In the genomic region with DNA sequence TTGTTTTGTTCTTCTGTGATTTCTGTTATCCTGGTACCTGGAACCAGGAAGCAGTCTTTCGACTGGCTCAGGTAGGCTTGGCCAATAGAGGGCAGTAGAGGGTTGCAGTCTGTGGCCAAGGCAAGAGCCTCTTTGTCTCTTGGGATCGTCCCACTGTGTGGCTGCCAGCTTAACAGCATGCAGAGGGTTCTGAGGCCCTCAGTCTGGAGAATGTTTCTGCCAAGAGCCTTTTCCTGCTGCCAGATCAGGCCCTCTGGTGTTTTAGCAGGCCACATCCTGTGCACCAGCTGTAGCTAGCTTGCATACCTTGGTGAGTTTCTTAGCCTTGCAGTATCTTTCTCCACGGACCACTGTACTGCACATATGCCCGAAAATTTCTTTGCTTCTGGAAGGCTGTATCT, we compare ENCODE assay signal across 8 mouse cellular contexts.
DNase-seq lines count a peak whose midpoint lies in the region; ATAC-seq and TF ChIP-seq lines count a peak whose summit lies in the region.

No protein-coding gene starts in this region.

- peak; percentile 92 for ATAC-seq in forebrain, embryonic 11.5 days (replicated peaks; ENCODE audit: low FRiP score)
- ATAC-seq in heart, postnatal 0 days (ENCODE audit: insufficient read depth, low read depth), result peak; percentile 49; the same call in 1 of the 2 replicates
- no peak for ATAC-seq in liver, embryonic 13.5 days (ENCODE audit: low read depth)

- H3K27me3 ChIP-seq in ES-Bruce4 (ENCODE audit: control insufficient read depth, insufficient read depth, low read length, poor library complexity, severe bottlenecking), result no peaks in the 10 kb centered on the region
- H3K27me3 ChIP-seq in forebrain, embryonic 11.5 days (ENCODE audit: control insufficient read depth, insufficient read depth, low read length), result no peaks in the 10 kb centered on the region
- H3K27me3 ChIP-seq in heart, postnatal 0 days (ENCODE audit: control insufficient read depth, insufficient read depth, low read length), result no peaks in the 10 kb centered on the region
- no peaks in the 10 kb centered on the region for H3K27me3 ChIP-seq in liver, embryonic 13.5 days

- DNase-seq in c-Kit-negative CD71-positive TER-119-positive erythroid progenitor cells, embryonic 14.5 days (ENCODE audit: low read depth, low spot score), result peak; percentile 1
- peak; percentile 86 for DNase-seq in forebrain, embryonic 11.5 days (ENCODE audit: low spot score)
- peak; percentile 49 for DNase-seq in heart, postnatal 0 days (ENCODE audit: low spot score)
- DNase-seq in kidney, postnatal 14 days, result peak; percentile 69
- peak; percentile 1 for DNase-seq in liver, embryonic 13.5 days
- peak; percentile 20 for DNase-seq in thymus, postnatal 14 days

- 43% methylated on average over 4 of the region's 4 CpGs for WGBS in forebrain, embryonic 11.5 days
- WGBS in heart, postnatal 0 days, result 31% methylated on average over 4 of the region's 4 CpGs
- 39% methylated on average over 4 of the region's 4 CpGs for WGBS in liver, embryonic 13.5 days (ENCODE audit: insufficient replicate concordance)
- 21% methylated on average over 4 of the region's 4 CpGs for WGBS in olfactory bulb, adult 2 months

- H3K4me3 ChIP-seq in ES-Bruce4 (ENCODE audit: low read depth, low read length), result no peak overlapping the region
- H3K4me3 ChIP-seq in forebrain, embryonic 11.5 days (ENCODE audit: low read depth, low read length), result no peak overlapping the region
- H3K4me3 ChIP-seq in heart, postnatal 0 days (ENCODE audit: low read depth, low read length), result no peak overlapping the region
- no peak overlapping the region for H3K4me3 ChIP-seq in liver, embryonic 13.5 days (replicated peaks)
- no peak overlapping the region for H3K4me3 ChIP-seq in olfactory bulb, adult 2 months (ENCODE audit: insufficient read depth, low read depth, low read length)

- no peak overlapping the region for H3K9ac ChIP-seq in ES-Bruce4 (ENCODE audit: low read depth, poor library complexity, severe bottlenecking)
- 0 out of 2 replicates have a peak overlapping the region, but pooled peaks have one; percentile 27 for H3K9ac ChIP-seq in forebrain, embryonic 11.5 days (ENCODE audit: low read length)
- H3K9ac ChIP-seq in heart, postnatal 0 days (replicated peaks; ENCODE audit: low read depth, low read length), result no peak overlapping the region
- H3K9ac ChIP-seq in liver, embryonic 13.5 days, result no peak overlapping the region

- H3K4me1 ChIP-seq in ES-Bruce4 (ENCODE audit: control insufficient read depth, insufficient read depth, low read length), result no peaks in the 10 kb centered on the region
- no peaks in the 10 kb centered on the region for H3K4me1 ChIP-seq in forebrain, embryonic 11.5 days (replicated peaks; ENCODE audit: control insufficient read depth, insufficient read depth, low read length)
- no peaks in the 10 kb centered on the region for H3K4me1 ChIP-seq in heart, postnatal 0 days (ENCODE audit: control insufficient read depth, insufficient read depth)
- no peaks in the 10 kb centered on the region for H3K4me1 ChIP-seq in liver, embryonic 13.5 days (replicated peaks)
- H3K4me1 ChIP-seq in olfactory bulb, adult 2 months (ENCODE audit: control insufficient read depth, insufficient read depth, low read length), result no peaks in the 10 kb centered on the region

- H3K36me3 ChIP-seq in ES-Bruce4 (ENCODE audit: control insufficient read depth, insufficient read depth, low read length, poor library complexity, severe bottlenecking), result no peaks in the 10 kb centered on the region
- H3K36me3 ChIP-seq in forebrain, embryonic 11.5 days (ENCODE audit: control insufficient read depth, insufficient read depth, low read length), result no peaks in the 10 kb centered on the region
- H3K36me3 ChIP-seq in heart, postnatal 0 days (replicated peaks; ENCODE audit: control insufficient read depth, insufficient read depth, low read length), result no peaks in the 10 kb centered on the region
- H3K36me3 ChIP-seq in liver, embryonic 13.5 days, result no peaks in the 10 kb centered on the region

- no peak for TF ChIP-seq POLR2A in ES-Bruce4 (IDR thresholded peaks at IDR 0.05; ENCODE audit: insufficient read depth, low read length)
- no peak for TF ChIP-seq POLR2A in olfactory bulb, adult 2 months (IDR thresholded peaks at IDR 0.05; ENCODE audit: insufficient read depth, low read depth, low read length)

- no peak for TF ChIP-seq EP300 in ES-Bruce4 (IDR thresholded peaks at IDR 0.05; ENCODE audit: insufficient read depth, low read depth, low read length)
- TF ChIP-seq EP300 in heart, postnatal 0 days (IDR thresholded peaks at IDR 0.05; ENCODE audit: low read depth), result no peak

- H3K27ac ChIP-seq in ES-Bruce4 (ENCODE audit: insufficient read depth, low read length), result no peak overlapping the region
- no peak overlapping the region for H3K27ac ChIP-seq in forebrain, embryonic 11.5 days (ENCODE audit: low read depth, low read length)
- H3K27ac ChIP-seq in heart, postnatal 0 days (ENCODE audit: low read depth), result no peak overlapping the region
- H3K27ac ChIP-seq in liver, embryonic 13.5 days, result no peak overlapping the region
- no peak overlapping the region for H3K27ac ChIP-seq in olfactory bulb, adult 2 months (ENCODE audit: insufficient read depth, low read depth, low read length)

- no peak overlapping the region for H3K4me2 ChIP-seq in forebrain, embryonic 11.5 days (ENCODE audit: low read depth, low read length, severe bottlenecking)
- H3K4me2 ChIP-seq in heart, postnatal 0 days (ENCODE audit: low read depth, low read length), result no peak overlapping the region
- H3K4me2 ChIP-seq in liver, embryonic 13.5 days, result no peak overlapping the region

- peak; percentile 73 for TF ChIP-seq CTCF in ES-Bruce4 (IDR thresholded peaks at IDR 0.05; ENCODE audit: low read depth, low read length)
- TF ChIP-seq CTCF in heart, postnatal 0 days (IDR thresholded peaks at IDR 0.05; ENCODE audit: low read depth), result peak; percentile 67
- TF ChIP-seq CTCF in olfactory bulb, adult 2 months (IDR thresholded peaks at IDR 0.05; ENCODE audit: insufficient read depth, low read depth, low read length), result peak; percentile 56; the same call in 1 of the 2 replicates

- 0 out of 2 replicates have a peak, but pooled peaks cover 6% of the 10 kb centered on the region for H3K9me3 ChIP-seq in ES-Bruce4 (replicated peaks; ENCODE audit: control insufficient read depth, insufficient read depth, low read length, poor library complexity, severe bottlenecking)
- H3K9me3 ChIP-seq in forebrain, embryonic 11.5 days (ENCODE audit: control insufficient read depth, low read length), result no peaks in the 10 kb centered on the region
- no peaks in the 10 kb centered on the region for H3K9me3 ChIP-seq in heart, postnatal 0 days (replicated peaks; ENCODE audit: control insufficient read depth, low read length)
- H3K9me3 ChIP-seq in liver, embryonic 13.5 days (replicated peaks), result no peaks in the 10 kb centered on the region

Comparison
In these comparisons a context has a peak if more than half of its experiments do, and no peak if none do; other contexts are left out.
1. DNase-seq: peak in every context shown above with its lines; median percentile 86 in forebrain, embryonic 11.5 days; 69 in kidney, postnatal 14 days; 49 in heart, postnatal 0 days; 20 in thymus, postnatal 14 days; 1 in c-Kit-negative CD71-positive TER-119-positive erythroid progenitor cells, embryonic 14.5 days; 1 in liver, embryonic 13.5 days.